Mouse (Mus musculus): ENCODE results near the gene Ikzf3.

The Ikzf3 gene

DNA sequence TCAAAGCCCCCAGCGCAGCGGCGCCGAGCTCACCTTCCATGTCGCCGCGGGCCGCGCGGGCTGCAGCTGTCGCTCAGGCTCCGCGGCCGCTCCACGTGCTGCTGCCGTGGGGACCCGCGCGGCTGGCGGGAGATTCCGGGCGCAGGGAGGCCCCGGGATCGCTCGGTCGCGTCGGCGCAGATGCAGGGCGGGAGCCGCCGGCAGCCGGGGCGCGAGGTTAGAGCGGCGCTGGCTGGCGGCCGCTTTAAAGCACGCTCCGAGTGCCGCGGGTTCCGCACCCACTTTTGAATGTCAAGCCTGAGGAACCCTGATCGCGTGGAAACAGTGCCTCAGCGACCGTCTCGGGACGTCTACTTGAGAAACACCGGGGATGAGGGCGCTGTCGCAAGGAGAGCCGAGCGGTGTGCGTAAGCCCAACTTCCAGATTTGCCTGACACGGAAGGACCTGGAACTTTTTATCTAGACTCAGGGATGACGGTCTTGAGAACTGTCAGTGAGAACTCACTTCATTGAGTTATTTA is at the start of gene Ikzf3:
Ikzf3 (minus strand) TSS at position 321 of the 521 bp plus-strand sequence.
- DNase-seq (ENCODE audit: low read depth, low spot score): peak; percentile 31

DNA sequence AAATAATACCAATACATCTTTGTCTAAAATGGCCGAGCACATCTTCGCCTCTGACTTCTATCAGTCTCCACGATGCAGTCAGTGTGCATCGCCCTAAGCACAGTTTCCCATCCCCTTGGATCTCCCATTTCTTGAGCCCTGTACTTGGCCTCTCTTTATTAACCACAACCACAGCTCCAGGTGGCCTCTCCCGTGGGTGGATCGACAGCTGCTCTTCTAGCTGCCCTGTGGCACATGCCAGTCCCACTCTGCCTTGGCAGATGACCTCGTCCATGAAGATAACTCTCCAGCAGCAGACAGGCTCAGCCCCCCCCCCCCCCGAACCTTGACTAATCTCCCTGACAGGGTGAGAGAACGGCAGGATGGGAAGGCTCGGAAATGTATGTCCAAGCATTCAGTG is 49.6 kb upstream of the Ikzf3 start:
- no peak for DNase-seq (ENCODE audit: low read depth, low spot score)

DNA sequence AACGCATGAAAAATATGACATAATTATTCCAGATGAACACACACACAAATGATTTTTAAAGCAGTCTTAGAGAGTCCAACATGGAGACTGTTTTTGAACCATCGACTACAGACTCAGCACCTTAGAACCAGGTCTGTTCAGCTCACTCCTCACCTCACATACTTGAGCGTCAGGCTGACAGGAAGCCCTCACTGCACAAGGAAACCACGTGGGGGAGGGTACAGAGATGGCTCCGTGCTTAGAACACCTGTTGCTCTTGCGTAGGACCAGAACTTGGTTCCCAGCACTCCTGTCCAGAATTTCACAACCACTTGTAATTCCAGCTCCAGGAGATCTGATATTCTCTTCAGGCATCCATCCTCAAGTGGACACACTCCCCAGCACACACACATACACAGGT is 49.2 kb upstream of the Ikzf3 start:
- DNase-seq (ENCODE audit: low read depth, low spot score): no peak

DNA sequence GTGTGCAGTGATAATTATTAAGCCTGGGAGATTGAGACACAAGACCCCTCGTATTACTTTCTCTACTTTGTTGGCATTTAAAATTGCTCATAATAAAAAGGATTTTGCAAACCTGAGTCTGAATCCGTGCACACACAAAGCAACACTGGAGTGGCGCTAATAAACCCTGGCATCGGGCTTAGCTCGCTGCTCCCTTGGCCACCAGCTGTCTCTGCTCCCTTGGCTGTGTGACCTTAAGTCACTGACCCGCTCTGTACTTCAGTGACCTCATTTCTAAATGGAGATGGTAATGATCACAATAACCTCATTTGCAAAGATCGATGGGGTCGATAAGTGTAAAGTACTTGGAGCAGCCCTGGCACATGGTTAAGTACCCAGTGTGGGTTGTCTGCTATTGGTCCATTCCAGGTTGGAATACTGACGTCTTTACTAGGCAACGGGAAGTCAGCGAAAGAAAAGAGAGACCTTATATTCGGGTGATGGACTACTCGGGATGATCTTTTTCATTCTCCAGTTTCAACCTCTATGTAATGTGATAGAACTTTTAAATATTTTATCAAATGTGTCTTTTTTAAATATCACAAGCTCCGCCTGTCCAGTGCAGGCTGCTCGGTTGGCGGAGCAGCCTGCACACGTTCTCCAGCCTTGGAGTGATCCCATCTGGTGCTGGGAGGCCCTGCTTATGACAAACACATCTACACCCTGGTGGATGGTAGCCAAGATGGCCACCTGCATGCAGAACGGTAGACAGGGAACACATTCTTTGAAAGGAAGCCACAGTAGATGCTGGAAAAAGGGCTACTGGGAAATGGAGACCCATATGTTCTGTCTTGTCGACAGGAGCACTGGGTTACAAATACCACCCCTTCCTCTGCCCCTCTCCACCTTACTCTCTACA is 45.0 kb upstream of the Ikzf3 start:
- peak; percentile 45 for DNase-seq (ENCODE audit: low read depth, low spot score)

DNA sequence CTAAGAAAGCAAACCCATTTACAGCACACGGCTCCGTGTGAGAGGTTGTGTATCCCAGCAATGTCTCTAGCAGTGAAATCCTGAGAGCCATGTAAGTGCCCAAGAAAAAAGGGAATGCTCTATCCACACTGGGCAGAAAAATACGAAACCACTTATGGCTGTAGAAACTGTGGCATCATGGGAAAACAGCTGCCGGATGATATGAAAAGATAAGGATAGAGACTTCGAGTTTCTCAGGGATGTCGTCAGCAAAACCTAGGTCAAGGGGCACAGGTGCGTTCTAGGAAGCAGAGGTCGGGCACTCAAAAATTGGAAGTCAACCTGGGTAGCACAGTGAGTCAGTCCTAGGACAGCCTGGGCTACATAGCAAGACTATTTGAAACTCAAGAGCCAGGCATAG is 43.5 kb upstream of the Ikzf3 start:
- no peak for DNase-seq (ENCODE audit: low read depth, low spot score)

DNA sequence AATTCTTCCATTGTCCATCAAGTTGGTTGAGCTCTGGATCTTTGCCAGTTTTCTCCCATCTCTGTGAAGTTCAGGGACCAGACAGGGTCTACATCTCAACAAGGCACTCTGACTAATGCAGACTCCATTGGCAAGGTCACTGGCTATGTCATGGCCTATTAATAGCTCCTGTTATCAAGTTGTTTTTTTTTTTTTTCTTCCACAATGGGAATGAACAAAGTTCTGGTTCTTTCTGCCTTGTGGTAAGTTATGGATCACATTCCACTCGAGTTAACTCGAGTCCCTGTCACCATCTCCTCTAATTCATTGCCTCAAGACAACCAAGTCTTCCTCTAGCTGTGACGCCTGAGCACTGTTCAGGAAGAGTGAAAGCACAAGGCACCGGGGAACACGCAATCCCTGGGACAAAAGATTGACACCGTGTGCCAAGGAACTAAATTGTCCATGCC is 43.0 kb upstream of the Ikzf3 start:
- DNase-seq (ENCODE audit: low read depth, low spot score): no peak

DNA sequence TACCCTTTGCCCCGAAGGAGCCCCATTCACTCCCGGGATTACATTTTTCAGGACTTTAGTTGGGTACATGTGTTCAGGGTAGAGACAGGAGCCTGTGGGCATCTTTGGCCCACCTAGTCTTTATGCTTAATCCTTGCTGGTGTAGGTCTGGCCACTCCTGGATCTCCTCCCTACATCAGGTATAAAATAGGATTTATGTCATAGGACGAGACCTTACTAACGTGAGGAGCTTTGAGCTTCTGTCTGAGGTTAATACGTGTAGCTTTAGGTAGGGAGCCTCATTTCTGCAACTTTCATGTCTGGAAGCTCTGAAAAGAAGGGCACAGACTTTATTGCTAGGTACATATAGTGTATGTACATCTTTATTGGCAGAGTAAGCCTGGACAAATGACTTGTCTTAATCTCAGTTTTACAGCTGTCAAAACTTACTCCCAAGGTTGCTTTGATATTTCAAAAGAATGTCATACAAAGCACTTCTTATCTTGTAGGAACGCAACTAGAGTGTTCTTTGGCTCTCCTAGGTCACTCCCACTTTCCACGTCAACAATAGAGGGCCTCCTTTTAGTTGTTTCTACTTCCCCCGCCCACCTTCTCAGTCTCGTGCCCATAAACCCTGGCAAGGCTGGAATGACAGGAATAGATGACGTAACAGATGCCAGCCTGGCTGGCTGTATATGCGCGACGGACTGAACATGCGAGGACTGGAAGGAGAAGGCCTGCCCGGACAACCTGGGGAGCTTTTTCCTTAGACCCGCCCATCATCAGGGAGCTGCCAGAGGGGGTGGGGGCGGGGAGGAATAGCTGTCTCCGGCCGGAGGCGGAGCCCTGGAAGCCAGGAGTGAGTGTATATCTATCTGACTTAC is 42.1 kb upstream of the Ikzf3 start:
- peak; percentile 64 for DNase-seq (ENCODE audit: low read depth, low spot score)

DNA sequence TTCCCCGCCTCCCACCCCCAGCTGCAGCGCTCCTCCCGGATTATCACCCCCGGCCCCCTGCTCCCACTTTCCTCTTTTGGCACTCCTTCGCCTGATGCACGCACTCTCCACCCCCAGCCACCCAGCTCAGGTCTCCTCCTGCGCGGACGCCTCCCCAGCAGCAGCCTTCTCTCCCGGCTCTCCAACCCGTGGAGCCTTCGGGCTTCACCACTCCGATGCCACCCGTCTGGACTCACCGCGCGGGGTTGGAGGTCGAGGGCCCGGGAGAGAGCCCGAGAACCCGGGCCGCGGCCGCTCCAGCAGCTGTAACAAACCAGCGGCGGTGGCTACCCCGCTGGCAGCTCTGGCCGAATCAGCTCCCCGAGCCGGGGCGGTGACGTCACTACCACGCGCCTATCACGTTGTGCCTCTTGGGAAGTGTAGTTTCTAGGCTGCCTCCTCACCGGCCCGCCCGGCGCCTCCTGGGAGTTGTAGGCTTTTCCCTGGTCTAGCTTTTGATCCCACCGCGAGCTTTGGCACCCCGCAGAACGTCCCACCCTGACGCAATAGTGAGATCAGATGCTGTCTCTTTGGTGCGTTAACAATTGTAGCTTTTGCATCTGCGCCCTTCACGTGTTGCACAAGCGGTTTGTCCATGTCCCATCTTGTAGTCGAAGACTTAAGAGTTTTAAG is 41.2 kb upstream of the Ikzf3 start, which contains the start of gene Ormdl3:
Ormdl3 (minus strand) TSS at position 477 of the 672 bp plus-strand sequence.
- peak; percentile 99 for DNase-seq (ENCODE audit: low read depth, low spot score)

DNA sequence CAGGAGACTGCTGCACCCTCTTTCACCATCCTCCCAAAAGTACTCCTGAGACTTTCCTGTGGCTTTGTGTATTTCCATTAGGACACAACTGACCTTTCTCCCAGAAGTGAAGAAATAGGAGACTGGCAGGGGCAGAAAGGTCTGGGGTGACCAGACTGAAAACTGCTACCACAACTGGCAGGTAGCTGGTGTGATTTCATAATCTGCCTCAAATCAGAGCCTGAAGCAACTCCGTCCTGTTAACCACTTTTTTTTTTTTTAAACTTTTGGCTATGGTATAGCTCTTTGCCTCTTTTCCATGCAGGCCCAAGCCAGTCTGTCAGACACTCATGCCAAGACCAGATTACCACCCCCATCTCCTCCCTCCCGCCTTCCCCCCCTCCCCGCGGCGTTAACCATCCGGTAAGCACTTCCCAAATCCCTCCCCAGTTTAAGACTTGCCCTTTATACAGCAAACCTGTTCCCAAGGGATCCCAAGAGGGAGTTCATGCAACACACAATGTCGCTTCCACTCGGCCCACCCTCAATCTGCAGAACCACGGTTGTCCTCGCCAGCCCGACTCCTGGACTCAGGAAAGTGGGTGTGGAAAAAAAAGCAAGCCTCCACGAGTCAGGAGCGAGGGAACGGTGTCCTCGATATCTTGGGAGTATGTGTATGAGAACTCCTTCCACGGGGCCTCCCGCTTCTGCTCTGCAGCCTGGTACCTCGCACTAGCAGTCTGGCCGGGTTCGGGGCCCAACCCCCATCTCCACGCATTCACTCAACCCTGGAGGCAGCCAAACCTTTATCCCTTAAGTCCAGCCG is 40.5 kb upstream of the Ikzf3 start:
- DNase-seq (ENCODE audit: low read depth, low spot score): no peak

DNA sequence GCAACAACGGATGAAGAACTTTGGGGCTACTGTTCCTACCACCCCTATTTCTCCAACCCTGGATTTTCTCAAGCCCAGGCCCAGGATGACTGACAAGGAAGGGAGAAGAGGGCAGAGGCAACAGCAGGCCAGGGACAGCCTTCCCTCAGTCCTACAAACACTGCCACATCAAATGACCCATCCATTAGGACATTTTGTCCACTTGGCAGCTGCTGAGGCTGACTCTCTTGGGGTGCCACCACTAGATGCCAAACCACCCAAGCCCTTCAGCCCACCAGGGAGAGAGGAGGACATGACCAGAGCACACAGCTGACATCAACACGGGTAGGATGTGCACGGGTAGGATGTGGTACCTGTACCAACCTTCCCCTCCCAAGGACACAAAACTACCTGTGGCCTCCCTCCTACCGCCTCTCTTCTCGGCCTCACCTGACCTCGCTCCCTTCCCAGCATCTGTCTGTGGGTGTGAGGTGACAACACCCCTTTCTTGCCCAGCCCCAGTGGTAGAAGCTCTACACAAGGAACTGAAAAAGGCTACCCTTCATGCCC is 38.9 kb upstream of the Ikzf3 start:
- no peak for DNase-seq (ENCODE audit: low read depth, low spot score)

DNA sequence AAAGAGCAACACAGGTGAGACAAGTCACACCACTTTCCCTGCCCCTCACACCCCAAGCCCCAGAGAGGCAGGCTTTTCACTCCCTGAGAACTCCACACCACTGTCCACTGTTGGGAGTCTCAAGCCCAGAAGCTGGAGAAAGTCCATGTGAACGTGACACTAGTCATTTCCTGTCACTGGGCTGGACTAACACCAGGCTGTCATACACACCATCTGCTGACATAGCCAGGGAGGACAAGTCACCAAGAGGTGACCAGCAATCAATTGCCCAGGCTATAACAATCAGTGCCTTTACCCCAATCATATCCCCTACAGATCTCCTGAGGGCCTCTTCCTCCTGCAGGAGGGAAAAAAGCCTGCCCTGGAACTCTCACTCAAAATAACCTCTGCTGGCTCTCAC is 38.3 kb upstream of the Ikzf3 start:
- DNase-seq (ENCODE audit: low read depth, low spot score): no peak

DNA sequence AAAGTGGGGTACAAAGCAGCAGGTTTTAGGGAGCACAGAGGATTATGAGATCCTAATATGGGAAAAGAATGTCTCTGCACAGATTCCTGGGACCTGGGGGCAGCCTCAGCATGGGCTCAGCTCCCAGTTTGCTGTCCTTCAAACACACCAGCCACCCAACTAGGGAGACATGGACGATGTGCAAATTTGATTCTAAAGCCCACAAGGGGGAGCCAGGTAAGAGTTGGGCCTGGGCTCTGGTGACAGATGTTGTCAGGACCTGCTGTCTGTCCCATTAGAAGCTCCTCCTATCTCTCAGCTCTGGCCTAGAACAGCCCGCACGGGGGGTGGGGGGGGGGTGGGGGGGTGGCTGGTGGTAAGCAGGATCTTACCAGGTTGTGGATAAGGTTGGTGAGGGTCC is 37.7 kb upstream of the Ikzf3 start:
- DNase-seq (ENCODE audit: low read depth, low spot score): no peak

DNA sequence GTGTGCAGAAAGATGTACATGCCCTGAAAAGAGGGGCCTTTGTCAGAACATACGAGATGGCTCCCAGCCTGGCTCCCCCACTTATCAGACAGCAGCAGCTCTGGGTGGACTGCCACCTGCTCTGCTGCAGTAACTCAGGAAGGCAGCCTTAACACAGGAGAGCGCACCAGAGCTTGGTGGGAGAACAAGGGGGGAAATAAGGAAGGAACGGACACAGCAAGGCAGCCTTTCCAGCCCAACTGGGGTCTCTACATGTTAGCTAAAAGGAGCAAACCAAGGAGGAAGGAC is 37.4 kb upstream of the Ikzf3 start:
- DNase-seq (ENCODE audit: low read depth, low spot score): no peak

DNA sequence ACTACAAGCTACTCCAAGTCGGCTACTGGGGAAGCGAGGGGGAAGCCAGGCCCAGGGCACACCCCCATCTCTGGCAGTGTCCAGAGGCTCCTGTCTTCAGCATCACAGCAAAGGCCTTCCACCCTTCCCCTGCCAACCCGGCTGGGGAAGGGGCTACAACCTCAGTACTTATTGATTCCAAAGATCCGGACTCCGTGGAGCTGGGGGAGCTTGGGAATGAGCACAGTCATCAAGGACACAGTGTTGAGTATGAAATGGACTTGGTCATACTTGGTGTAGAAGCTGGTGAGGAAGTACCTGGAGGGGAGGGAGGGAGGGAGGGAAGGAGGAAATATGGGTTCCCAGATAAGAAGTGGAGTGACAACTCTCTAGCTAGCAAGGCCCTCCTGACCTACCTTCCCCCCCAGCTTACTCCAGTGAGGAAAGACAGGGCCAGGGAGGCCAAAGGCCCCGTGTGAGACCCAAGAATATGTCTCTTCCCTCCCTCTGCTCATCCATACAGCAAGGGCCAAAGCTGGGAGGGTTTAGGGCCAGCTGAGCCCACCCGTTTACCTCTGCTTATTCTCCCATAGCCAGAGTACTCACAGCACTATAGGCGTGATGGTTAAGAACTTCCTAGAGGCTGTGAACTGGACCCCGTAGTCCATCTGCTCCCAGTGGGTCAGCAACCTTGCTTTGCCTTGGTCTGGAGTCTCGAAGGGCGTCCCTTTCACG is 36.9 kb upstream of the Ikzf3 start:
- no peak for DNase-seq (ENCODE audit: low read depth, low spot score)

DNA sequence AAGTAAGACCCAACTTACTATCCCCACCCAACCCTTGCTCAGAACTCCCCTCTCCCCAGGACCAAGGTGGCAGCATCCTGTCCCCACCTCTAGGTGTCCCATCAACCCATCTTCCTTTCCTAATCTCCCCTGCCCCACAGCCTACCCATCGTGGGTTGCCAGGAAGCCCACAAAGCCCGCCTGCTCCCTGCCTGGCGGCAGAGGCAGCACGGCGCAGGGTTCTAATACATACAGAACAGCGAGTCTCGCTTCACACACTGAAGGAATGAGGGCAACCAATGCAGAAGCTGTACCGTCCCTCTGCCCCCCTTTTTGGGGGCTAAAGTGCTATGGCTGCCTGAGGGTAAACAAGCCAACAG is 36.2 kb upstream of the Ikzf3 start:
- DNase-seq (ENCODE audit: low read depth, low spot score): no peak

DNA sequence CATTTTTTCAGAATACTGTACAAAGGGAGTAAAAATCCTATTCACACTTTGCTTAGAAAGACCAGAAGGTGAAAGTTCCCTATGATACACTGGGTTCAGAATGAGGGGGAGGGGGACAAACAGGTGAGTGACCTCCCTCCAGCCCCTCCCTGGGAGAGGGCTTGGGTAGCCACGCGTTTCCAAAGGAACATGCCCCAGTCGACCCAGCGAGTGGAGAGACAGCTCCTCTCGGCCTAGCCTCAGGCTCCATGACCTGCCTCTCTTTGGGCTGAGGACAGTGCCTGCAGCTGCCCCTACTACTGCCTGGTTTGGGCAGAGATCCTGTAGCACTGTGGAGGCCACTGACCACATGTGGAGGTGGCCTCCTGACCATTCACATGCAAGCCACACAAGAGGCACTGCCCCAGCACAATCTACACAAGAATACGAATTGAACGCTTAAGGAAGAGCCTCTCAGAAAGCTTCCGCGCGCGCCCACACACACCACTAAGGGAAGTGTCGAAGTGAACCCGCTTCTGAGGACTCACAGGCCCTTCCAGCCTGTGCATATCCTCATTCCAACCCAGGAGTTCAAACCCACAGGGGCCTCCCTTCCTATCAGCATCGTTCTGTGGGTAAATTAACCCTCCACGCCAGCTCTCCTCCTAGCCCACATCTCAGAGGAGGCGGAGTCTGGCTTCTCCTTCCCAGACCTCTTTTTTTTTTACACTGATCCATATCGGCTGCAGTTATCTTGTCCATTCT is 35.6 kb upstream of the Ikzf3 start:
- DNase-seq (ENCODE audit: low read depth, low spot score): no peak

DNA sequence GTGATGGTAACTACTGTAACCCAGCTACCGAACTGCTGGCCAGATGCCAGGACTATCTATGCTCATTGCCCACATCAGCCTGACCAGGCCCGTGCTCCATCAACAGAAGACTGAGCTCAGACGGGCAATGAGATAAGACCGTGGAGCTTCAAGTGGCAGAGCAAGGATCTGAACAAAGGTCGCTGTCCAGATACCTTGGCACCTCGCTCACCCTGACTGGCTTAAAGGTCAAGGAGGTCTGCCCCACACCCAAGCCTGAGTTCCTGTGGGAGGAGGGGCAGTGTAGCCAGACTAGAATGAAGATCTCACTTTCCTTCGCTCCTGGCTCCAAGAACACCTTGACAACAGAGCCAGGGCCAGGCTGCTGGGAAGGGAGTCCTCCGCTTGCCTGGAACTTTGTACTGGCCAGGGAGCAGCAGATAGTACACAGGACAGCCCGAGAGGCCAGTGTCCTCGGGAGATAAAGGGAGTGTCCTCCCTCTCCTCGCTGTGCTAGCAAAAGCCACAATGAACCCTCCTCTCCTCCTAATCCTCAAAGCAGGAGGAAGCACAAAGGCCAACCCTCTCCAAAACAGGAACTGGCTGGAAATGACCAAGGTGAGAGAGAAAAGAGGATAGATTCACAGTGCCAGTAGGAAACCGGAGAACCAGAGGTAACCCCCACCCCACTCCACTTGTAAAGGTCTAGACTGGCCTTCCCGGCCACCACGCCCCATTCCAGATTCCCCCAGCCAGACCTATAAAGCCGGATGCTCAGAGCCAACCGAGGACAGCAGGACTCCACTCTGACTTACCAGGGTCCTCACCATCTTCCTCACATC is 34.7 kb upstream of the Ikzf3 start:
- DNase-seq (ENCODE audit: low read depth, low spot score): no peak

DNA sequence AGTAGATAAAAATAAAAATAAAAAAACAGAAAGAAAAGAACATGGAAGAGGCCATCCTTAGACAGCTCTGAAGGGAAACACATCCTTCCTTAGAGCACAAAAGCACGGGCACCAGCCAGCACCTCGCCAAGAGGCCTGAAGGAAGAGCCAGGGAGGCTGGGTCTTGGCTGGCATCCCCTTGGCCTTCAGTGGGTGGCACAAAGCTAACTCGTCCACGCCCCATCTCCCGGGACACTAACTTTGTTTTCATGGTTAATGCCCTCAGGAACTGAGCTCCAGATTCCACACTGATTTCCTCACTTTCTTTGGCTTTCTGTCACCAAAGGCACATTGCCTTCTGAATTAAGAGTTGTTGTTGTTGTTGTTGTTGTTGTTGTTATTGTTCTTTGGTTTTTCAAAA is 31.9 kb upstream of the Ikzf3 start:
- DNase-seq (ENCODE audit: low read depth, low spot score): no peak

DNA sequence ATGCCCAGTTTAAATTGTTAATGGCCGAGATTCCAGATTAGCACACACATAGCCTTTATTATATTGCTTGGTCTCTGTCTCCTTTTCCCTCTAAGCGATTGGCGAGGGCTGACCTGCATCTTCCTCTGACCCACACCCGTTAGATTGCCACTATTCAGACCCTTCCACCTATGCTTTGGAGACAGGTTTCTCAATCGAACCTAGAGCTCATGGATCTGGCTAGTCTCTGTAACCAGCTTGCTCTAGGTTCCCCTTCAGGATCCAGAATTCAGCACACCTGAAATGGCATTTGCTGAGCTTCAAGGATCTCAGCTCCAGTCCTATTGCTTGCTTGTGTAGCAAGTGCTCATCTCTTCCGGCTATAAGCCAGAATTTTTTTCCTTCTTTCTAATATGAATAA is 23.6 kb upstream of the Ikzf3 start:
- no peak for DNase-seq (ENCODE audit: low read depth, low spot score)

Measured in mesoderm, embryonic 11.5 days (tissue).